Mouse (Mus musculus): Measurements from ENCODE around the gene Mtmr12.

GRCm38 (mm10) chr15:12273325-12274052 lies 68.7 kb downstream of the Mtmr12 start:
- TF ChIP-seq CTCF (IDR thresholded peaks at IDR 0.05) (no peak), POLR2A (IDR thresholded peaks at IDR 0.05; ENCODE audit: insufficient read depth, low read depth, low read length) (no peak)
